Mouse (Mus musculus): ENCODE results near the gene Dicer1. TPM values are rescaled to one million over a fixed set of nuclear protein-coding genes. Genes with fewer than 3 reads are reported as not detected.

Dicer1 gene
- total and polyA plus RNA-seq, 3 experiments: 14.6 to 25.9 TPM; not detected in 1

GRCm38 (mm10) chr12:104655006-104655405 lies 96.7 kb downstream of the Dicer1 start:
- no peak overlapping the region for H3K9ac ChIP-seq (ENCODE audit: control insufficient read depth, low read depth, low read length, poor library complexity, severe bottlenecking)
- H3K27me3 ChIP-seq (ENCODE audit: control insufficient read depth in 1 of 2, insufficient read depth in 2 of 2, low read length in 2 of 2): no peaks in the 10 kb centered on the region
- no peaks in the 10 kb centered on the region for H3K9me3 ChIP-seq (replicated peaks; ENCODE audit: insufficient read depth, low read length)
- no peaks in the 10 kb centered on the region for H3K36me3 ChIP-seq (ENCODE audit: control insufficient read depth in 1 of 2, insufficient read depth in 2 of 2, low read length in 2 of 2)
- no peaks in the 10 kb centered on the region for H3K4me1 ChIP-seq (ENCODE audit: control insufficient read depth in 1 of 2, insufficient read depth in 2 of 2, low read length in 2 of 2)
- TF ChIP-seq GATA1 (IDR thresholded peaks at IDR 0.05; ENCODE audit: low read depth, low read length): no peak
- TF ChIP-seq ETS1 (IDR thresholded peaks at IDR 0.05; ENCODE audit: low read depth, low read length): no peak
- no peak for TF ChIP-seq JUND (IDR thresholded peaks at IDR 0.05; ENCODE audit: low read depth, low read length)
- TF ChIP-seq GABPA (IDR thresholded peaks at IDR 0.05; ENCODE audit: low read depth, low read length): no peak
- TF ChIP-seq MAX (IDR thresholded peaks at IDR 0.05; ENCODE audit: low read length): no peak
- TF ChIP-seq RAD21 (IDR thresholded peaks at IDR 0.05; ENCODE audit: low read depth, low read length): no peak
- no peak for TF ChIP-seq TBP (IDR thresholded peaks at IDR 0.05; ENCODE audit: low read depth, low read length)
- TF ChIP-seq MAFK (IDR thresholded peaks at IDR 0.05; ENCODE audit: borderline replicate concordance, low read depth, low read length): no peak
- no peak for TF ChIP-seq E2F4 (IDR thresholded peaks at IDR 0.05; ENCODE audit: borderline replicate concordance, low read depth, low read length)
- no peak for TF ChIP-seq RCOR1 (IDR thresholded peaks at IDR 0.05; ENCODE audit: low read depth, low read length)
- TF ChIP-seq KAT2A (conservative IDR thresholded peaks at IDR 0.05; ENCODE audit: low read depth, low read length): no peak
- no peak for TF ChIP-seq USF1 (IDR thresholded peaks at IDR 0.05; ENCODE audit: low read depth, low read length)
- no peak for TF ChIP-seq ELF1 (IDR thresholded peaks at IDR 0.05; ENCODE audit: low read depth, low read length)
- TF ChIP-seq TAL1 (IDR thresholded peaks at IDR 0.05; ENCODE audit: low read length): no peak
- no peak for TF ChIP-seq CHD2 (IDR thresholded peaks at IDR 0.05; ENCODE audit: low read length)
- no peak for TF ChIP-seq ZMIZ1 (IDR thresholded peaks at IDR 0.05; ENCODE audit: low read depth, low read length)
- TF ChIP-seq TCF12 (IDR thresholded peaks at IDR 0.05; ENCODE audit: low read depth, low read length): no peak
- no peak for TF ChIP-seq MYB (IDR thresholded peaks at IDR 0.05; ENCODE audit: low read depth, low read length)
- TF ChIP-seq MYC (IDR thresholded peaks at IDR 0.05; ENCODE audit: low read depth, low read length): no peak
- DNase-seq (ENCODE audit: low read depth, low spot score): no peak
- no peak overlapping the region for H3K4me3 ChIP-seq (ENCODE audit: control insufficient read depth in 1 of 2, insufficient read depth in 1 of 2, low read depth in 2 of 2, low read length in 2 of 2)
- H3K27ac ChIP-seq (ENCODE audit: control insufficient read depth, low read depth, low read length): no peak overlapping the region
- no peaks in the 10 kb centered on the region for H3K79me2 ChIP-seq (ENCODE audit: control insufficient read depth, insufficient read depth, low read length, poor library complexity)

- Histone ChIP-seq H3K4me1 (ENCODE audit: control insufficient read depth in 1 of 2, insufficient read depth in 2 of 2, low read length in 2 of 2) (no peaks in the 10 kb centered on the region), H3K27me3 (ENCODE audit: control insufficient read depth in 1 of 2, insufficient read depth in 2 of 2, low read length in 2 of 2) (no peaks in the 10 kb centered on the region), H3K4me3 (ENCODE audit: control insufficient read depth in 1 of 2, insufficient read depth in 1 of 2, low read depth in 2 of 2, low read length in 2 of 2) (no peak overlapping the region), H3K9me3 (replicated peaks; ENCODE audit: insufficient read depth, low read length) (no peaks in the 10 kb centered on the region), H3K9ac (ENCODE audit: control insufficient read depth, low read depth, low read length, poor library complexity, severe bottlenecking) (no peak overlapping the region), H3K27ac (ENCODE audit: control insufficient read depth, low read depth, low read length) (no peak overlapping the region), H3K79me2 (ENCODE audit: control insufficient read depth, insufficient read depth, low read length, poor library complexity) (no peaks in the 10 kb centered on the region), H3K36me3 (ENCODE audit: control insufficient read depth in 1 of 2, insufficient read depth in 2 of 2, low read length in 2 of 2) (no peaks in the 10 kb centered on the region)
- no peak for DNase-seq (ENCODE audit: low read depth, low spot score)
- no peak for TF ChIP-seq POLR2A (IDR thresholded peaks at IDR 0.05; ENCODE audit: control insufficient read depth in 1 of 2, insufficient read depth in 1 of 2, low read depth in 1 of 2, low read length in 2 of 2, poor library complexity in 1 of 2)
- no peak for TF ChIP-seq ZC3H11A (IDR thresholded peaks at IDR 0.05; ENCODE audit: low read depth, low read length)
- no peak for TF ChIP-seq ZKSCAN1 (IDR thresholded peaks at IDR 0.05; ENCODE audit: low read depth, low read length)
- TF ChIP-seq ZMIZ1 (IDR thresholded peaks at IDR 0.05; ENCODE audit: low read depth, low read length): no peak
- no peak for TF ChIP-seq MXI1 (IDR thresholded peaks at IDR 0.05; ENCODE audit: low read depth, low read length)
- no peak for TF ChIP-seq CHD2 (IDR thresholded peaks at IDR 0.05; ENCODE audit: low read length)
- TF ChIP-seq ELF1 (IDR thresholded peaks at IDR 0.05; ENCODE audit: low read depth, low read length): no peak
- TF ChIP-seq CHD1 (IDR thresholded peaks at IDR 0.05; ENCODE audit: low read depth, low read length): no peak
- no peak for TF ChIP-seq MEF2A (IDR thresholded peaks at IDR 0.05; ENCODE audit: extremely low read depth, insufficient replicate concordance, low read depth, low read length, poor library complexity, severe bottlenecking)
- no peak for TF ChIP-seq NRF1 (IDR thresholded peaks at IDR 0.05; ENCODE audit: insufficient read depth, low read depth, low read length, poor library complexity, severe bottlenecking)
- no peak for TF ChIP-seq GATA1 (IDR thresholded peaks at IDR 0.05; ENCODE audit: low read depth, low read length)
- no peak for TF ChIP-seq TCF12 (IDR thresholded peaks at IDR 0.05; ENCODE audit: low read depth, low read length)
- no peak for TF ChIP-seq POLR2AphosphoS5 (IDR thresholded peaks at IDR 0.05; ENCODE audit: borderline replicate concordance, low read depth, low read length)
- TF ChIP-seq RCOR1 (IDR thresholded peaks at IDR 0.05; ENCODE audit: low read depth, low read length): no peak
- no peak for TF ChIP-seq MYB (IDR thresholded peaks at IDR 0.05; ENCODE audit: low read depth, low read length)
- TF ChIP-seq EP300 (IDR thresholded peaks at IDR 0.05; ENCODE audit: low read depth in 1 of 2, low read length in 2 of 2): no peak
- no peak for TF ChIP-seq SIN3A (IDR thresholded peaks at IDR 0.05; ENCODE audit: low read length)
- TF ChIP-seq UBTF (IDR thresholded peaks at IDR 0.05; ENCODE audit: borderline replicate concordance, insufficient read depth, low read depth, low read length): no peak
- TF ChIP-seq BHLHE40 (IDR thresholded peaks at IDR 0.05; ENCODE audit: borderline replicate concordance, low read depth, low read length): no peak
- no peak for TF ChIP-seq HCFC1 (IDR thresholded peaks at IDR 0.05; ENCODE audit: low read depth, low read length)
Measured at GRCm38 (mm10) chr12:104652021-104652420, 99.7 kb downstream of the Dicer1 start.

Measured in MEL (cell line).